Mouse (Mus musculus): ENCODE results near the gene Scn1a. TPM values are rescaled to one million over a fixed set of nuclear protein-coding genes. Genes with fewer than 3 reads are reported as not detected.

Scn1a gene
- total and polyA plus RNA-seq, 3 experiments, result 0.05 TPM; not detected in 2

- no peaks in the 10 kb centered on the region for H3K36me3 ChIP-seq (replicated peaks in 1 of 2; ENCODE audit: control insufficient read depth in 1 of 2, insufficient read depth in 1 of 2, low read length in 1 of 2)
- TF ChIP-seq MYC (IDR thresholded peaks at IDR 0.05; ENCODE audit: low read depth, low read length), result no peak
- no peak for TF ChIP-seq KAT2A (IDR thresholded peaks at IDR 0.05; ENCODE audit: insufficient replicate concordance, low read length)
- TF ChIP-seq USF1 (IDR thresholded peaks at IDR 0.05; ENCODE audit: low read depth, low read length), result no peak
- no peak for TF ChIP-seq UBTF (IDR thresholded peaks at IDR 0.05; ENCODE audit: low read depth, low read length)
- TF ChIP-seq JUN (IDR thresholded peaks at IDR 0.05; ENCODE audit: insufficient read depth, low read depth, low read length), result no peak
- H3K79me2 ChIP-seq (replicated peaks; ENCODE audit: control insufficient read depth, extremely low read depth, insufficient read depth, poor library complexity, severe bottlenecking), result no peaks in the 10 kb centered on the region
- no peaks in the 10 kb centered on the region for H3K27me3 ChIP-seq (replicated peaks)
- no peak overlapping the region for H3K27ac ChIP-seq (ENCODE audit: insufficient read depth, low read depth)
- peaks cover 5% of the 10 kb centered on the region for H3K9me3 ChIP-seq (replicated peaks; ENCODE audit: low read length)
- no peak for DNase-seq (ENCODE audit: extremely low read depth)
- no peaks in the 10 kb centered on the region for H3K4me1 ChIP-seq (ENCODE audit: control insufficient read depth in 1 of 2, insufficient read depth in 2 of 2)
- no peak overlapping the region for H3K4me3 ChIP-seq (replicated peaks in 1 of 3; ENCODE audit: low read depth in 2 of 3, low read length in 2 of 3, poor library complexity in 1 of 3)
- dilution Hi-C loops (cut with MboI; ENCODE audit: extremely low pct_ligation_motif_present, extremely low pct_unique_long_range_greater_than_20kb, low sequenced_read_pairs), result no loop called here
- in situ Hi-C loops (cut with MboI; ENCODE audit: low pct_ligation_motif_present, low pct_unique_long_range_greater_than_20kb, low sequenced_read_pairs), result no loop called here
- H3K9ac ChIP-seq (ENCODE audit: insufficient read depth, low read depth), result no peak overlapping the region
- H3K4me2 ChIP-seq (ENCODE audit: insufficient read depth, low read depth, poor library complexity, severe bottlenecking), result no peak overlapping the region
These were observed 103.2 kb downstream of the Scn1a start for GRCm38 (mm10) chr2:66337406-66337805.

GRCm38 (mm10) chr2:66336396-66336795 lies 104.2 kb downstream of the Scn1a start:
- H3K27ac ChIP-seq (ENCODE audit: insufficient read depth, low read depth), result no peak overlapping the region
- DNase-seq (ENCODE audit: extremely low read depth), result peak; percentile 20
- TF ChIP-seq CTCF (conservative IDR thresholded peaks at IDR 0.05 in 1 of 2, IDR thresholded peaks at IDR 0.05 in 1 of 2; ENCODE audit: low read depth in 2 of 2, low read length in 2 of 2) (peak in 1 of 2 experiments; percentile 35; a peak in 2 of 4 replicates), SMC3 (IDR thresholded peaks at IDR 0.05; ENCODE audit: low read depth, low read length) (peak; percentile 4; the same call in 1 of the 2 replicates), RAD21 (IDR thresholded peaks at IDR 0.05; ENCODE audit: low read depth, low read length) (peak; percentile 17), MAZ (IDR thresholded peaks at IDR 0.05; ENCODE audit: low read depth, low read length) (no peak)
- no peak overlapping the region for H3K9ac ChIP-seq (ENCODE audit: insufficient read depth, low read depth)
- no peaks in the 10 kb centered on the region for H3K4me1 ChIP-seq (ENCODE audit: control insufficient read depth in 1 of 2, insufficient read depth in 2 of 2)
- dilution Hi-C loops (cut with MboI; ENCODE audit: extremely low pct_ligation_motif_present, extremely low pct_unique_long_range_greater_than_20kb, low sequenced_read_pairs) (no loop called here), in situ Hi-C loops (cut with MboI; ENCODE audit: low pct_ligation_motif_present, low pct_unique_long_range_greater_than_20kb, low sequenced_read_pairs) (no loop called here)
- H3K4me3 ChIP-seq (replicated peaks in 1 of 3; ENCODE audit: low read depth in 2 of 3, low read length in 2 of 3, poor library complexity in 1 of 3), result no peak overlapping the region
- peaks cover 5% of the 10 kb centered on the region for H3K9me3 ChIP-seq (replicated peaks; ENCODE audit: low read length)
- no peaks in the 10 kb centered on the region for H3K36me3 ChIP-seq (replicated peaks in 1 of 2; ENCODE audit: control insufficient read depth in 1 of 2, insufficient read depth in 1 of 2, low read length in 1 of 2)
- H3K79me2 ChIP-seq (replicated peaks; ENCODE audit: control insufficient read depth, extremely low read depth, insufficient read depth, poor library complexity, severe bottlenecking), result no peaks in the 10 kb centered on the region
- no peak overlapping the region for H3K4me2 ChIP-seq (ENCODE audit: insufficient read depth, low read depth, poor library complexity, severe bottlenecking)
- H3K27me3 ChIP-seq (replicated peaks), result no peaks in the 10 kb centered on the region

- TF ChIP-seq MAZ (IDR thresholded peaks at IDR 0.05; ENCODE audit: low read depth, low read length) (no peak), JUND (conservative IDR thresholded peaks at IDR 0.05; ENCODE audit: low read depth, low read length) (no peak), MAFK (IDR thresholded peaks at IDR 0.05; ENCODE audit: insufficient replicate concordance, low read length) (no peak), BHLHE40 (IDR thresholded peaks at IDR 0.05; ENCODE audit: low read depth, low read length) (no peak), ETS1 (conservative IDR thresholded peaks at IDR 0.05; ENCODE audit: low read depth, low read length) (no peak)
- Histone ChIP-seq H3K36me3 (replicated peaks in 1 of 2; ENCODE audit: control insufficient read depth in 1 of 2, insufficient read depth in 1 of 2, low read length in 1 of 2) (no peaks in the 10 kb centered on the region), H3K9ac (ENCODE audit: insufficient read depth, low read depth) (no peak overlapping the region), H3K27ac (ENCODE audit: insufficient read depth, low read depth) (no peak overlapping the region), H3K4me3 (replicated peaks in 1 of 3; ENCODE audit: low read depth in 2 of 3, low read length in 2 of 3, poor library complexity in 1 of 3) (no peak overlapping the region), H3K4me1 (ENCODE audit: control insufficient read depth in 1 of 2, insufficient read depth in 2 of 2) (no peaks in the 10 kb centered on the region), H3K9me3 (replicated peaks; ENCODE audit: low read length) (peaks cover 14% of the 10 kb centered on the region), H3K4me2 (ENCODE audit: insufficient read depth, low read depth, poor library complexity, severe bottlenecking) (no peak overlapping the region), H3K27me3 (replicated peaks) (no peaks in the 10 kb centered on the region), H3K79me2 (replicated peaks; ENCODE audit: control insufficient read depth, extremely low read depth, insufficient read depth, poor library complexity, severe bottlenecking) (no peaks in the 10 kb centered on the region)
- no peak for DNase-seq (ENCODE audit: extremely low read depth)
- dilution Hi-C loops (cut with MboI; ENCODE audit: extremely low pct_ligation_motif_present, extremely low pct_unique_long_range_greater_than_20kb, low sequenced_read_pairs), result no loop called here
- in situ Hi-C loops (cut with MboI; ENCODE audit: low pct_ligation_motif_present, low pct_unique_long_range_greater_than_20kb, low sequenced_read_pairs), result no loop called here
These were observed 168.1 kb downstream of the Scn1a start for GRCm38 (mm10) chr2:66272551-66272950.
